Mouse (Mus musculus): ENCODE measurements around the gene Rxfp3.

DNA sequence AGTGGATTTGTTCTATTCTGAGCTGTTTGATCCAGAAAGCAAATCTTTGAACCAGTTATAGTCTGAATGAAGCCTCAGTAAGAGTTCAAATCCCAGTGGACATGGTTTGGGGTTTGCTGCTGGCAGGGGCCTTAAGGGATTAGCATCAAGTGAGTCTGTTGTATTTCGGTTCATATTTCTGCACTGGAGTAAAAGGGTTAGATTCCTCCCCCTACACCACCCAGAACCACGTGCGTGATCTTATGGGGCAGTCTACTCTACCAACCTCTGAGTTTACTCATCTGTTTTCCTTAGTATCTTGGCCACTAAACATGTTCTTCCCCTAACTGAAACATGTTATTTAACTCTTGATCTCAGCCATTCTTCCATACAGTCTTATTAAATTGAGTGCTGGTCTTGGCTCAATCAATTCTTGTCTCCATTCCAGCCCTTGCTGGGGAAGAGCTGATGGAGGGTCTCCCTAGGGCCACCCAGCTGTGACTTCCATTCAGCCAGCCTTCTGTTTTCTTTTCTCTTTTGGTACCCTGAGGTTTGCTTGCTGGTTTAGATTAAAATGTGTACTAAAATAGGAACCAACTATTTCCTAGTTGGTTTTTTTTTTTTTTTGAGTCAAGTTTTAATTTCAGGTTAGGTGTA, 38.1 kb upstream of the Rxfp3 start:
- TF ChIP-seq CTCF (IDR thresholded peaks at IDR 0.05) (no peak), EP300 (IDR thresholded peaks at IDR 0.05; ENCODE audit: insufficient read depth, low read depth, low read length) (no peak), POLR2A (IDR thresholded peaks at IDR 0.05; ENCODE audit: insufficient read depth, low read depth, low read length) (no peak)
